Mouse (Mus musculus) ZHBTc4 (cell line): ENCODE data around the gene Kremen2.
A peak's percentile ranks its signal among the peaks of the same experiment; 100 is the strongest.
"Not testable (repeated sequence)": the region's sequence is repeated elsewhere in the genome, so short reads cannot be mapped to it uniquely, and the experiment has no call there.

Experiments
- DNase-seq: peaks from one replicate; pipeline ENCODE4 v3.0.0-alpha.2; 2011; ENCODE audit warnings: low read depth, low spot score

Kremen2 gene

DNA sequence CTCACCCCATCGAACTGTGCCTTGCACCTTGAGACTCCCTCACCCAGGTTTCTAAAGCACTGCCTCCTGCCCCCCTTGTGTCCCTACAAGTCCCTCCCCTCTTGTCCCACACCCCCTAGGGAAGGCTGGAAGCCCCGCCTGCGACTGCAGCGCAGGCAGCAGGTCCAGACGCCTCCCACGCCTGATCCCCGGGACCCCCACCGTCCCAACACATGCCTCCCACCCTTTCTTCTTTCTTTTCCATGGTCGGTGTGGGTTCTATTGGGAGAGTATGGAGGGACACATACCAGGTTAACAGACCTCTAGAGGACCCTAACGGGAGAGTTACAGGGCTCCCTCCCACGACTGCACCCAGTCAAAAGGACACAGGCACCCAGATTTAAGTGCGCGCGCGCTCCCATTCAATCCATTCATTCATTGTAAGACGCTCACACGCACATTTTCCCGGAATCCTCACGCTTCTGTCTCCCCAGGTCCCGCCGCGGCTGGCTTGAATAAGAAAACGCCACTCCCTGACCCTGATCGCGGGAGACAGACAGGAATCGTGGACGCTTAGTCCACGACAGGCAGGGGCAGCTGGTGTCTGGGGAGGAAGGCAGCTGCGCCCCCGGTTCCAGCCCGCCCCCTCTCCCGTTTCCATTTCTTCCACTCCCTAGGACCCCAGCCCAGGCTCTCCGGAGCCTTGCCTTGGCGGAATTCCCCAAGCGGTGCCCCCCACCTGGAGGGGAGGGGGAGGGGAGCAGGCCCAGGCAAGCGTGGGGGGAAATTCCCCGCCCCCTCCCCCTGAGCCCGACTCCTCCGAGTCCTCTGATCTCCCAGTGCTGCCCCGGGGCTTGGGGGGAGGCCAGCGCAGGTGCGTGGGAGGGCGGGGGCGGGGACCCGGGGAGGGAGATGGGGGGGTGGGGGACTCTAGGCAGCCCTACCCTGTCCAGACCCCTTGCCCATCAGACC lies at the start of gene Kremen2:
Kremen2 (minus strand) TSS at position 533 of the 951 bp plus-strand sequence.
- DNase-seq: no peak

DNA sequence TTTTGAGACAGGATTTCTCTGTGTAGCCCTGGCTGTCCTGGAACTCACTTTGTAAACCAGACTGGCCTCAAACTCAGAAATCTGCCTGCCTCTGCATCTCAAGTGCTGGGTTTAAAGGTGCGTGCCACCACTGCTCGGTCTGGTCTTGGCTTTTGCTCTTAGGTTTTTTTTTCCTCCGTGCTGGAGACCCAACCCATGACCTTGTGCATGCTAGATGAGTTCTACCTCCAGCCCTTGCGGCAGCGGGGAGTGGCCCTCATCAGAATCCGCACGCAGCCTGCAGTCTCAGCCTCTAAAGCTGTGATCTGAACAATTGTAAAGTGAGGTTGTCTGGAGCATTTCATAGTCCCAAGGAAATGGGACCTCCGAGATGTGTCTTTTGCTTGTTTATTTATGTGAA lies 49.7 kb upstream of the Kremen2 start:
- DNase-seq: peak; percentile 69

DNA sequence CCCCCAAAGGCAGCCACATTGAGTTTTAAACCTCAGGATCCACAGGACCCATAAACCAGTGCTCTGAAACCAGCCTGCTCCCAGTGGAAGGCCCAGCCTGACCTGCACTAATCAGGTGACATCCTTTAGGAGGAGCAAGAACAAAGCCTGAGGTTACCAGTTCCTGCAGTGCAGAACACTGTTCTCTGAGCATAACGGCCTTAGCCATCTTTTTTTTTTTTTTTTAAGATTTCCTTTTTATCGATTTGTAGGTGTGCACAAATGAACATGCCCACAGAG lies 45.4 kb upstream of the Kremen2 start:
- DNase-seq: no peak

DNA sequence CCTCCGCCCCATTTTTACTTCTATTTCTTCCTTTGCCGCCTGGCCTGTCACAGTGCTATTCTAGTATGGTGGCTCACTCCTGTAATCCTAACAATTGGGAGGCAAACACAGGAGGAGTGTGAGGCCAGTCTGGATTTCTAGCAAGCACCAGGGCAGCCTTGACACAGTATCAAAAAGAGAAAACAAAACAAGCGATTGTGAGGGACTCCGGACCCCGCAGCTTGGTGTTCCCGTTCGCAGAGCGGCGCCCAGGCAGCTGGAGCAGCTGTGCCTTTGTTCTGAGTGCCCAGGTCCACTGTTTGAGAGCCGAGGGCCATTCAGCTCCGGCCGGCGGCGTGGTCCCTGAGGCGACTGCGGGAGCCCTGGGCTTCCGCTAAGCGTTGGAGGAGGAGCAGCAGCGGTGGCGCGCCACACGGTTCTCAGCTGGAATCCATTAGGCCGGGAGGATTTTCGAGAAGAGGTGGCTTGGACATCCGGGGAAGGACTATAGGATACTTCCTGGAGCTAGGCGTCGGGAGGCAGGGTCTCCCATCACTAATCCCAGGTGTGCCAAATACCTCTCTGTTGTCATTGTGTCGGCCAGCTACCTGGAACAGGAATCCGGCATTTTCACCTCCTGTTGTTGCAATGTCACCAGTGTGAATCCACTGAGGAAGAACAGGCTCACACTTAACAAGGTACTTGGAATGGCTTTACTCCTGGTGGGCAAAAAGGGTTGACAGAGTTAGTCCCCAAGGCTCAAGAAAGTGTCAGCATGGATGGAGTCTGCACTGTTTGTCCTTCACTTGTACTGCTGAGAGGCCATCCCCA lies 44.8 kb upstream of the Kremen2 start, which contains the start of gene Srrm2:
Srrm2 (plus strand) TSS at position 264 of the 810 bp plus-strand sequence.
- DNase-seq: no peak

DNA sequence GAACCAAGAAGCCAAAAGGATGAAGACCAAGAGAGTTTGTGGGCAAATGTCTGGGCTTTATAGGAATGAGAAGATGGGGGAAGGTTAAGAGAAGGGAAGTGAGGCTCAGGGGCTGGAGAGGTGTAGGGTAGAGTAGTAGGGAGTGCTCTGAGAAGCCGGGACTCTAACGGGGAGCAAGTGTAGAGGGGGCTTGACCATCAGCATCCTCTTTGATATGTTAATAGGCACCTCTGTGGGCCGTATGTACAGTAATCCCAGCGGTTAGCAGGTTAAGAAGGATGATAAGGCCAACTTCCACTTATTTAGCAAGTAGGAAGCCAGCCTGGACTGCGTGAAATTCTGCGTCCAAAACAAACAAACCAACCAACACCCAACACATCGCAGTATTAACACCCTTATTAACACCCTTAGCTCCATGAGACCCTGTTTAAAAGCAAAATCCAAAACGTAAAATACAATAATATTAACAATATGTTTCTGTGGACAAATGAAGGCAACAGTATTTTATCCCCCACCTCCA lies 44.2 kb upstream of the Kremen2 start:
- DNase-seq: peak; percentile 82

DNA sequence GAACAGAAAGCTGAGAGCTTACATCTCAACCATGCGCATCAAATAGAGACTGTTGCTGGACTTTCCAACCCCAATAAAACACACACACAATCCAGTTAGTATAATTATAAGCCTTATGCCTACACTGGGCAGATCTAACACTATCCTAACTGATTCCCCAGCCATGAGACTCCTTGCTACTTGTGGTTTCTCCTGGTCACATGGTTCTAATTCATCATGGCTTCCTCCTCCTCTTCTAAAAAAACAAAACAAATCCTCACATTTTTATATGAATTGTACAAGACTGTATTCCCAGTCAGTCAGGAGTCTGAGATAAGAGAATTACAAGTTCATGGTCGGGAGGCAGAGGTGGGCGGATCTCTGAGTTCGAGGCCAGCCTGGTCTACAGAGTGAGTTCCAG lies 43.3 kb upstream of the Kremen2 start:
- DNase-seq: no peak

DNA sequence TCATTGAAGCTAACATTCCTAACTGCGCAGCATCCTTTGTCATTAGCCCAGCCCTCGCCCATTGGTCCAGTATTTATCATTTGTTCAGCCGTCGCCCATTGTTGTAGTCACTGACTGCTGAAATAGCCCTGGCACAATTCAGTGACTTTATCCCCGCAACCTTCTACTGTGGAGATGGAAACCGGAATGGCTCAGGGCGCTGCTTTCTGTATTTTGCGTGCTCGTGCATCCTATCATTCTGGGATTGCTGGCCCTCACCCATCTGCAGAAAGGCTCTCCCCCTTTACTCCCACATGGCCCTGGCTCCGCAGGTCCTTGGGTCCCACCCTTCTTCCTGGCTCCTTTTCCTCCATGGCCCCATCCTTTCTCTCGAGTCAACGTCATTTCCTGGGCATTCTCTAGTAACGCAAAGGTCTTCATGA lies 40.9 kb upstream of the Kremen2 start:
- DNase-seq: no peak

DNA sequence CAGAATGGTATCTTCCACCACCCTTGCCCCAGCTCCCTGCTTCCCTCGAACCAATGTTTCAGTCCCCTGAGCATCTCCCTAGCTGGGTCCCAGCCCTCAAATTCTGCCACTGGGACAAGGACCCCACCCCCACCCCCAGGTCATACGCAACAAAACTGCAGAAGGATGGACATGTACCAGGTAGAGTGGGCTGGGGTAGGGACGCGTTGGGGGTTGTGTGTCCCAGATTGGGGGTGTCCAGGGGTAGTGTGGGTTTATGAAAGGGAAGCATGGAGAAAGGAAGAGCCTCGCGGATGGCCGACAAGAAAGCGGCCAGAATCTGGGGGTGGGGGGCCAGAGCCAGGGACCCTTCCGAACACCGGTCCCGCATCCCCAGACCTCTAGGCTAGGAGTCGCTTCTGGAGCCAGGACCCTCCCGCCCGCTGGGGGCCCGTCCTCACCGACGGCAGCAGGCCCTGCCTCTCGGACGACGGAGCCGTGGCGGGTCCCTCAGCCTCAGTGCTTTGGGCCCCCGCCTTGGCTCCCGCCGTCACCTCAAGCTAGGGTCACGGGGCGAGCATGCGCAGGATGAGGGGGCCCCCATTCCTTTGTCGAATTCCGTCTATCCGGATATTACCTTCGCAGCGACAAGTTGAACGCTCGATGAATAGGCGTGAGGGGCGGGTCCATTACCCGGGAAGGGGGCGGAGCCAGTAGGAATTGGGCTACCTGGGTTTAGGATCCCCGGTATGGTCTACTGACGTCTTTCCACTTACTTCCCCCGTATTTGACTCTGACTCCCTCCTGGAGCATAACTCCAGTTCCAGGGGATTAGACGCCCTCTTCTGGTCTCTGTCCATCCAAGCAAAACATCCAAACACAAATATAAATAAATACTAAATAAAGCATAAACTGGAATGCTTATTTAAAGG lies 40.2 kb upstream of the Kremen2 start, which contains the start of gene Flywch2:
Flywch2 (minus strand) TSS at position 521 of the 911 bp plus-strand sequence.
- DNase-seq: peak; percentile 79

DNA sequence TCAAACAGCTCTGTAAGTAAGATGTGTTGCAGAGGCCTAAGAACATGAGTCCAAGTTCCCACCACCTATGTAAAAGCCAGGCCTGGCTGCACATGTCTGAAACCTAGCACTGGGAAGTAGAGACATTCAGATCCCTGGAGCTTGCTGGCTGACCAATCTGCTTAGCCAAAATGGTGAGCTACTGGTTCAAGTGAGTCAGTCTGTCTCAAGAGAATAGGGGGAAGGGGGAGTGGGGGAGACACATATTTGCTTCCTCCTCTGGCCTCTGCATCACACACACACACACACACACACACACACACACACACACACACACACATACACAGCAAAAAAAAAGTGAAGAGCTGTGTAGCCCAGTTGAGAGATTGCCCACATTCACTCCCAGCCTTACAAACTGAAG lies 37.7 kb upstream of the Kremen2 start:
- DNase-seq: no peak

DNA sequence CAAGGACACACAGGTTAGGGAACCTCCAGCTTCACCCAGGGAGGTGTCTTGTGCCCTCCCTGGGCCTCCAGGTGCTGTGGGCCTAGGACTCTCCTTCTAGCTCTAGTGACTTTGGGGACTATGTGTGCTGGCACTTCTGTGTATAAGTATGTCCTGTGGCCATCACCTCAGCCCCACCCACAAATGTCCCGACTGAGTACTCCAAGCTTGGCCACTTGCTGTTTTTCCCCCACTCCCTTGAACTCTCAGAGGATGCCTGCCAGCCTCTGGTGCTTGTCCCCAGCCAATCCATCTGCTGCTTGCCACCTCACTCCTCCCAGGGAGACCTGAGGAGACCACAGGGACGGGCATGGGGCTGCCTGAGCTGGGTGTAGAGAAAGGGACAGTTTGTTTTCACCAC lies 32.8 kb upstream of the Kremen2 start:
- DNase-seq: no peak

DNA sequence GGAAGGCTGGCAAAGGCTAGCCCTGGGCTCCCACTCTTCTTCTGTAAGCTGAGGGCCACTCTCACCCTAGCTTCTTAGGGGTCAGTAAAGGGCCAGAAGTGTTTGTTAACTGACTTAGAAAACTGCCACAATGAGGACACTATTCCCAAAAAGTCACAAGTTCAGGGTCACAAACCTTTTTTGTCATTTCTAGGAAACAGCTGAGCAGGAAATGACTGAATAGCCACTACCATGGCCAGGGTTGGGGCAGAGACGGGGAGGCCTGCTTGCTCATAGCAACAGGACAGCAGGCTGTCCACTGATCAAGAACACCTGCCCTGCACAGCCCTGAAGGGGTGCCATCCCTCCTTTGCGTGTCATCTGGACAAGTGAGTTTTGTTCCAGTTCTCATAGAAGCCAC lies 31.5 kb upstream of the Kremen2 start:
- no peak for DNase-seq

DNA sequence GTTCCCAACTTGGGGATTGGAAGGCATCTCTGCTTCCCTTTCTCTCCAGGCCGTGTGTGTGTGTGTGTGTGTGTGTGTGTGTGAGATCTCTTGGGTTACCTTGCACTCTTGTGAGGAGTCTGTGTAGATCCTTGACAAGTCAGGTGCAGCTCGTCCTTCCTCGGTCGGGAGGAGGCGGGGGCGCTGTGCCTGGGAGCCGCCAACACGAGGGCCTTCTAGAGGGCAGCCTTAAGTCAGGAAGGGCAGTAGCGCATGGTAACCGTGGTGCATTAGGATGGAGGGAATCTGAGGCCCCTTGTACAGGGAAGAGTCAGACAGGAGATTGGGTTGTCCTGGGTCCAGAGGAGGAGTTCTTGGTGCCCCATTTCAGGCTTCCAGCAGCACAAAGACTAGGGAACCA lies 30.6 kb upstream of the Kremen2 start:
- no peak for DNase-seq

DNA sequence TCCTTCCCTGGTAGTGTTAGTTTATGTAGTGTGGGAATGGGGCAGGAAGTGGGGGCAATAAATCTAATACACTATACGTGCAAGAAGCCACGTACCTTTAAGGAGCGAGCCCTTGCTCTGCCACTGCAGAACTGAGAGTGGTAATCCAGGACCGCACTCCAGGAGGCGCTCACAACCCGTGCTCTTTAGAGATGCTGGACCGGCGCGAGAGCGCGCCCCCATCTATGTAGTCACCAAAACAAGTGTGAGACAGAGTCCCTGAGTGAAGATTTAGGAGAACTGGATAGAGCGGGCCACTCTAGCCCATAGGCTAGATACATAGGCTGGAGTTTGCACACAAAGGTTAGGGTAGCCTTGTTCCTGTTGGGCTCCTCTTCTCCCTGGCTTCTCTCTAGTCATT lies 28.5 kb upstream of the Kremen2 start:
- DNase-seq: peak; percentile 88

DNA sequence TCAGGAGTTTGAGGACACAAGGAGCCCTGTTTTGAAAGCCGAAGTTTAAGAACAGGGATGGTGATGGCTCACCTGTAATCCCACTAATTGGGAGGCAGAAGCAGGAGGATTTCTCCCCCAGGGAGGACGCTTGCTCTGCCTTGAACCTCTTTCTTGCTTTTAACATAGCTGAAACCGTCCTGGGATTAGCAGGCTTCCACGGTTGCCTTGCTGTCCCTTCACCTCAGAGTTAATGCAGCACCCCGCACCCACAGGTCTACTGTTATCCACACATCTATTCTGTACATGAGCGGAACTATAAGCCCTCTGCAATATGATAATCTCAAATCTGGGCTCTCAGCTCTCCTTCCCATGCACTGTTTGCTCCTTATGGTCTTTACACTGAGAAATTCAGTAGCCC lies 28.0 kb upstream of the Kremen2 start:
- DNase-seq: no peak

DNA sequence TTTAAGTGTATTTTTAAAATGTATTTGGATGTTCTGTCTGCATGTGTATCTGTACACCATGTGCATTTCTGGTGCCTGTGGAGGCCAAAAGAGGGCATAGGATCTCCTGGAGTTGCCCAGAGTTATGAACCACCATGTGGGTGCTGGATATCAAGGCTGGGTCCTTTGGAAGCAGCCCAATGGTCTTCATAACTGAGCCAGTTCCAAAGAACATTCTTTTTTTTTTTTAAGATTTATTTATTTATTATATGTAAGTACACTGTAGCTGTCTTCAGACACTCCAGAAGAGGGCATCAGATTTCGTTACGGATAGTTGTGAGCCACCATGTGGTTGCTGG lies 26.6 kb upstream of the Kremen2 start:
- DNase-seq: not testable (repeated sequence)

DNA sequence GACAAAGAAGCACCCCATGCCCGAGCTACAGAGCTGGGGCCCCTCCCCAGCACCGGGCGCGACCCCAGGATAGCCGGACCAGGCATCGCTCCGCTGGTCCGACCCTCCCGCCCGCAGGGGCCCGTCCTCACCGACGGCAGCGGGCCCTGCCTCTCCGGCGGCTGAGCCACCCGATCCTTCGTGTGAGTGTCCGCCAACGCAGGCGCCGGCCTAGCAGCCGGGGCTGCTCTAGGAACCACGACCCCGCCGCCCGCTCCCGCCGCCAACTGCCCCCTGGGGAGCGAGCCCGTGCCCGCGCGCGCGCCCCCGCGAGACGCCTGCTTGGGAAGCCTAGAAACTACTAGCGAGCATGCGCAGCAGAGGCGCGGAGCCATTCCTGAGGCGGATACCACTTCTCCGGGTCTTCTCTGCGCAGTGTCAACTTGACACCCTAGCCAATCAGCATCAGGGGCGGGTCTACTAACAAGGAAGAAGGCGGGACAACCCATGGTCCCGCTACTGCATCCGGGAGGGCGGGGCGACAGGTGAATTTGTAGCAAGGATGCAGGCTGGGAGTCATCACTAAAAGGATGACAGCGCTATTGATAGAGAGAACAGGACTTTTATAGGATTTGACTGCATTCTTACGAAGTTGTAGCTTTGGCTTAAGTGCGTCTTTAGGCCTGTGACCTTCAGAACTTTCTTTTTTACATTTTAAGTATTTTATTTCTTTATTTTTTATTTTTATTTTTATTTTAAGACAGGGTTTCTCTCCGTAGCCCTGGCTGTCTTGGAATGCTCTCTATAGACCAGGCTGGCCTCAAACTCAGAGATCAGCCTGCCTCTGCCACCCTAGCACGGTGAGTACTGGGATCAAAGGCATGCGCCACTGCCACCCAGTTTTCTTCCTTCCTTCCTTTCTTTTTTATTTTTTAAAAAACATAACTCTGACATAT lies 25.9 kb upstream of the Kremen2 start, which contains the start of gene Flywch1:
Flywch1 (minus strand) TSS at position 319 of the 935 bp plus-strand sequence.
- DNase-seq: peak; percentile 99

DNA sequence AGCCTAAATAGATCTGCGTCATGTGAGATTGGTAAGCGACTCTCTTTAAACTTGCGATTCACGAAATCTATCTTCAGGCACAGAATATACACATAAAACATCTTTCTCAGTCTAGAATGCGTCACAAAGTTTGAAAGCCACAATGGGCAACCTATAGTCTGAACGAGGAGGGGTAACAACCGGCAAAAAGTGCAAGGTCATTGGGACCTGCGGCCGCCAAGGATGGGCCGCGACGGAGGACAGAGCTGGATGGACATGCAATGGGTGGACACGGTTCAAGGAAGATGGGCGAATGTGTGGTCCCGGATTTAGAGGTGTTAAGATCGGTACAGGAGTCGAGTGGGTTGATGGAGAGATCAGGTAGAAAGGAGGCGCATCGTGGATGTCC lies 25.3 kb upstream of the Kremen2 start:
- DNase-seq: no peak

DNA sequence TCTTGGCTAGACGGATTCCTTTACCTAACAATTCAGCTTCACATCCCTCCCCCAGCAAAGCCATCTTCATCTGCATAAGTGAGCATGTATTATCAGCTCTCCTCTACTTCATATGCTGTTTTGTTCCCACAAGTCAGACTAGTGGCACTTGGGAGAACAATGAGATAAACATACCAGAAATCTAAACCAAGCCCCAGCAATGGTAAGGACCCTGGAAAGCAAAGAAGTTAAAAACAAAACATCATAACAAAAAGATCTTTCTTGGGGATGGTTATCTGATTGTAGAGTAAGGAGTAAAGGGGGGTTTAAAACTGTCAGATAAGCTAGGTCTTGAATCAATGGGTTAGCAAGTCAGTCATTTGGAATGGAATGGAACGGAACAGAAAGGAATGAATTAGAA lies 24.9 kb upstream of the Kremen2 start:
- no peak for DNase-seq

DNA sequence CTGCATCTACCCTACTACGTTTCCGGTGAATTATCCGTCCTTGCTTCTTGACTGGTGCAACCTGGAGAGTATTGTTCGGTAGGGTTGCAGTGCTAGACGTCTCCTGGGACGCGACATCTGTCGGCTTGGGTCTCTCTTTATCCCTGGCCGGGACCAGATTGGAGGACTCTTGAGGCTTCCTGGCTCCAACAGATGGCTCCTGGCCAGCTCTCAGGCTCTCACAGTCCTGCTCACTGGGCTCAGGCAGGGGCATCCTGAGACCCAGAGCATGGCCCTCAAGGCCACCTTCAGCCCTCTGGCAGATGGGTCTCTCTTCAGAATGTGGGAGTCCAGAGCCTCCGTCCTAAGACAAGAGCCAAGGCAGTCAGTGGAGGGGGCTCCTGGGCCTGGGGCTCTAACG lies 17.3 kb upstream of the Kremen2 start:
- DNase-seq: no peak

DNA sequence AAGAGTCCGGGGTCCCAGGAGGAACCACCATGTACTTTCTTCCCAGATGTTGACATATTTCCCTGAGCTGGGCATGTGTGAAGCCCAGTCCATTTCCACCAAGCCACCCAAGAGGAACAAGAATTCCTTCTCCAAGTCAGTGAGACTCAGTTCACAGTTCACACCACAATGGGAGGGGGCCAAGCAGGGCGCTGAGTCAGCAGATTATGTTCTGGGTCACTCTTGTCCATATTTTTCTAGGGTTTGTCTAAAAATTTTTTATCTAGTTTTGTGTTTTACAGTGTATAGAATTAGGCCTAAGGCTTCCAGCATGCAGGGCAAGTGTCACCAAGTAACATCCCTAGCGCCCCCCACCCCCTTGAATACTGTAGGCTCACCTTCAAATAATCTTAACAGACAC lies 15.5 kb upstream of the Kremen2 start:
- no peak for DNase-seq
